Mouse (Mus musculus) heart, adult 2 months (tissue): ENCODE results near the gene Fxyd6.

ENCODE experiments used
- CTCF ChIP-seq: fragments of 200-600 bp; IDR thresholded peaks from 2 replicates; pipeline ENCODE4 v1.8.1; 2022; ENCODE audit warnings: antibody characterized with exemption, mild to moderate bottlenecking, moderate library complexity
- POLR2A ChIP-seq: fragments of 200-500 bp; IDR thresholded peaks from 2 replicates; pipeline ENCODE4 v1.6.1; 2011; ENCODE audit warnings: mild to moderate bottlenecking, low read depth, low read length, control low read depth; ENCODE audit not compliant: insufficient read depth

DNA sequence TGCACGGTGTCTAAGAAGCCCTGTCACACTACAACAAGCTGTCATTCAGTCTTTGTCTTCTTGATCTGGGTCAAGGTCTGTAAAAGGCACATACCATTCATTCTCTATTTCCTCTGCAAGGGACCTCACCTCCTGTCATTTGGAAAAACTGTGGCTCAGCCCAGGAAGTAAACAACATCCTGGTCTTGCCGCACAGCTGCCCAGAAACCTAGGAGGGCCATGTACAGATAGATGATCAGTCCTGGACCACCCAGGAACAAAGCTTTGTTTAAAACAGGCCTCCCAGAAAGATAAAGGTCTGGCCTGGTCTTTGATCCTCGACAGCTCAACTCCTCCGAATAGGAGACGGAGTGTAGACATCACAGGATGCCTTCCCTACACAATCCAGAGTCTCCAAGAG, 20.1 kb upstream of the Fxyd6 start:
- TF ChIP-seq POLR2A (no peak), CTCF (no peak)
